Mouse (Mus musculus): ENCODE measurements at regions not wholly inside any gene's neighbourhood (a gene's known extent, or its start where the extent isn't known, plus 50 kb on each side); places are given as distances from the start of the nearest gene placed in this dataset.

GRCm38 (mm10) chr11:112661426-112661825 is 120.6 kb upstream of the Sox9 start:
- DNase-seq (ENCODE audit: low read depth in 3 of 3, low spot score in 3 of 3), result no peak
- no peaks in the 10 kb centered on the region for H3K9me3 ChIP-seq (ENCODE audit: control insufficient read depth, low read length)
- H3K9ac ChIP-seq (replicated peaks), result no peak overlapping the region
- 66% methylated on average over 7 of the region's 7 CpGs for WGBS (ENCODE audit: insufficient replicate concordance)
- H3K4me1 ChIP-seq (replicated peaks; ENCODE audit: control insufficient read depth in 2 of 2, insufficient read depth in 2 of 2, low read length in 1 of 2), result no peaks in the 10 kb centered on the region
- ATAC-seq (ENCODE audit: insufficient read depth), result no peak
- H3K27ac ChIP-seq, result no peak overlapping the region
- no peak overlapping the region for H3K4me2 ChIP-seq (ENCODE audit: low read depth)
- no peaks in the 10 kb centered on the region for H3K36me3 ChIP-seq (replicated peaks; ENCODE audit: control insufficient read depth, insufficient read depth, low read depth)
- no peaks in the 10 kb centered on the region for H3K27me3 ChIP-seq (ENCODE audit: control insufficient read depth, insufficient read depth, low read length)
- no peak for TF ChIP-seq CTCF (IDR thresholded peaks at IDR 0.05; ENCODE audit: low read depth)
- no peak for TF ChIP-seq EP300 (IDR thresholded peaks at IDR 0.05; ENCODE audit: low read depth)
- H3K4me3 ChIP-seq (ENCODE audit: insufficient read depth in 1 of 2, low read depth in 2 of 2, low read length in 2 of 2), result no peak overlapping the region

DNA sequence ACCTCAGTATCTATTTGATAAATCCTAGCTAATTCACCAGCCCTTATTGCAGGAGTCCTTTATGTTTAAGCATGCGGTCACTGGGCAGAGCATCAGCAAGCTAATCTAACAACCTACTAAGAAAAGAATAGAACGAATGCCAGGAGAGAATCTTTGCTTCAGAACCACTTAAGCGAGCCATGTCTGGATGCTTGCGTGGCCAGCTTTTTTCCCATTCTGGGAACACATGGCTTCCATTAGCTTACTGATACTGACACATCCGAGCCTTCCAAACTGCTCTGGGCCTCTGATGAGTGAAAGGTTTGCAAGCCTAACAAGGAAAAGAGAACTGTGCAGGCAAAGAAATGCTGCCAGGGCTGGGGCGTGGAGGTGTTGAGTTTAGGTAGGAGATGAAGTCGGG is 114.7 kb upstream of the Sox9 start:
- Histone ChIP-seq H3K36me3 (replicated peaks; ENCODE audit: control insufficient read depth, insufficient read depth, low read depth) (no peaks in the 10 kb centered on the region), H3K4me2 (ENCODE audit: low read depth) (no peak overlapping the region), H3K4me3 (ENCODE audit: insufficient read depth in 1 of 2, low read depth in 2 of 2, low read length in 2 of 2) (no peak overlapping the region), H3K27ac (no peak overlapping the region), H3K9me3 (ENCODE audit: control insufficient read depth, low read length) (no peaks in the 10 kb centered on the region), H3K4me1 (replicated peaks; ENCODE audit: control insufficient read depth in 2 of 2, insufficient read depth in 2 of 2, low read length in 1 of 2) (no peaks in the 10 kb centered on the region), H3K27me3 (ENCODE audit: control insufficient read depth, insufficient read depth, low read length) (no peaks in the 10 kb centered on the region), H3K9ac (replicated peaks) (no peak overlapping the region)
- 63% methylated on average over 7 of the region's 7 CpGs for WGBS (ENCODE audit: insufficient replicate concordance)
- TF ChIP-seq CTCF (IDR thresholded peaks at IDR 0.05; ENCODE audit: low read depth) (no peak), EP300 (IDR thresholded peaks at IDR 0.05; ENCODE audit: low read depth) (no peak)
- ATAC-seq (ENCODE audit: insufficient read depth), result no peak
- DNase-seq (ENCODE audit: low read depth in 3 of 3, low spot score in 3 of 3), result no peak

GRCm38 (mm10) chr11:112672086-112672485 is 109.9 kb upstream of the Sox9 start:
- Histone ChIP-seq H3K4me1 (replicated peaks; ENCODE audit: control insufficient read depth in 2 of 2, insufficient read depth in 2 of 2, low read length in 1 of 2) (no peaks in the 10 kb centered on the region), H3K4me3 (ENCODE audit: insufficient read depth in 1 of 2, low read depth in 2 of 2, low read length in 2 of 2) (no peak overlapping the region), H3K9ac (replicated peaks) (no peak overlapping the region), H3K4me2 (ENCODE audit: low read depth) (no peak overlapping the region), H3K36me3 (replicated peaks; ENCODE audit: control insufficient read depth, insufficient read depth, low read depth) (no peaks in the 10 kb centered on the region), H3K9me3 (ENCODE audit: control insufficient read depth, low read length) (no peaks in the 10 kb centered on the region), H3K27me3 (ENCODE audit: control insufficient read depth, insufficient read depth, low read length) (no peaks in the 10 kb centered on the region), H3K27ac (no peak overlapping the region)
- ATAC-seq (ENCODE audit: insufficient read depth) (no peak), DNase-seq (ENCODE audit: low read depth in 3 of 3, low spot score in 3 of 3) (no peak)
- 58% methylated on average over 4 of the region's 4 CpGs for WGBS (ENCODE audit: insufficient replicate concordance)
- no peak for TF ChIP-seq CTCF (IDR thresholded peaks at IDR 0.05; ENCODE audit: low read depth)
- TF ChIP-seq EP300 (IDR thresholded peaks at IDR 0.05; ENCODE audit: low read depth), result no peak

DNA sequence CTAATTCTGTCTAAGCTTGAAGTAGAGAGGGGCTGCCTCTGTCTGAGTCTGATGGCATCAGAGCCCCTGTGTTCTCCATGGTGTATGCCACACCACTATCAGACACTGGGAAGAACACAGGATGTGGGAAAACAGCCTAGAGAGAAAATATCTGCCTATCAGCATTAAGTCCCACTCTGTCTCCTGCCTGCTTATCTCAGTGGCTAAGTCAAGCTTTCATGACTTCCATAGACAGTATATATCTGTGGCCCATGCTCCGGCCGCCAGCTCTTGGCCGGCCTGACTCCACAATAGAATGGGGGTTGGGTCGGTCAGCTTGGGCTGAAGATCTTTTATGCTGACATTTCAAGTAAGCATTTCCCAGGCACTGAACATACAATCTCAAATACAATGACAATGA is 92.0 kb upstream of the Sox9 start:
- ATAC-seq (ENCODE audit: insufficient read depth), result no peak
- Histone ChIP-seq H3K36me3 (replicated peaks; ENCODE audit: control insufficient read depth, insufficient read depth, low read depth) (no peaks in the 10 kb centered on the region), H3K4me1 (replicated peaks; ENCODE audit: control insufficient read depth in 2 of 2, insufficient read depth in 2 of 2, low read length in 1 of 2) (no peaks in the 10 kb centered on the region), H3K27me3 (ENCODE audit: control insufficient read depth, insufficient read depth, low read length) (no peaks in the 10 kb centered on the region), H3K4me3 (ENCODE audit: insufficient read depth in 1 of 2, low read depth in 2 of 2, low read length in 2 of 2) (no peak overlapping the region), H3K9me3 (ENCODE audit: control insufficient read depth, low read length) (no peaks in the 10 kb centered on the region), H3K27ac (no peak overlapping the region), H3K9ac (replicated peaks) (no peak overlapping the region), H3K4me2 (ENCODE audit: low read depth) (no peak overlapping the region)
- TF ChIP-seq CTCF (IDR thresholded peaks at IDR 0.05; ENCODE audit: low read depth) (no peak), EP300 (IDR thresholded peaks at IDR 0.05; ENCODE audit: low read depth) (no peak)
- DNase-seq (ENCODE audit: low read depth in 3 of 3, low spot score in 3 of 3), result no peak
- WGBS (ENCODE audit: insufficient replicate concordance), result 43% methylated on average over 4 of the region's 4 CpGs

GRCm38 (mm10) chr11:112706091-112706490 is 75.9 kb upstream of the Sox9 start:
- Histone ChIP-seq H3K4me1 (replicated peaks; ENCODE audit: control insufficient read depth in 2 of 2, insufficient read depth in 2 of 2, low read length in 1 of 2) (no peaks in the 10 kb centered on the region), H3K4me3 (ENCODE audit: insufficient read depth in 1 of 2, low read depth in 2 of 2, low read length in 2 of 2) (no peak overlapping the region), H3K27me3 (ENCODE audit: control insufficient read depth, insufficient read depth, low read length) (no peaks in the 10 kb centered on the region), H3K4me2 (ENCODE audit: low read depth) (no peak overlapping the region), H3K36me3 (replicated peaks; ENCODE audit: control insufficient read depth, insufficient read depth, low read depth) (no peaks in the 10 kb centered on the region), H3K9ac (replicated peaks) (no peak overlapping the region), H3K9me3 (ENCODE audit: control insufficient read depth, low read length) (no peaks in the 10 kb centered on the region), H3K27ac (no peak overlapping the region)
- TF ChIP-seq EP300 (IDR thresholded peaks at IDR 0.05; ENCODE audit: low read depth) (no peak), CTCF (IDR thresholded peaks at IDR 0.05; ENCODE audit: low read depth) (no peak)
- ATAC-seq (ENCODE audit: insufficient read depth) (no peak), DNase-seq (ENCODE audit: low read depth in 3 of 3, low spot score in 3 of 3) (no peak)
- WGBS (ENCODE audit: insufficient replicate concordance), result 72% methylated on average over 10 of the region's 10 CpGs

All from liver, embryonic 14.5 days (tissue).